Mouse (Mus musculus): ENCODE measurements at regions not wholly inside any gene's neighbourhood (a gene's known extent, or its start where the extent isn't known, plus 50 kb on each side); places are given as distances from the start of the nearest gene placed in this dataset.

DNA sequence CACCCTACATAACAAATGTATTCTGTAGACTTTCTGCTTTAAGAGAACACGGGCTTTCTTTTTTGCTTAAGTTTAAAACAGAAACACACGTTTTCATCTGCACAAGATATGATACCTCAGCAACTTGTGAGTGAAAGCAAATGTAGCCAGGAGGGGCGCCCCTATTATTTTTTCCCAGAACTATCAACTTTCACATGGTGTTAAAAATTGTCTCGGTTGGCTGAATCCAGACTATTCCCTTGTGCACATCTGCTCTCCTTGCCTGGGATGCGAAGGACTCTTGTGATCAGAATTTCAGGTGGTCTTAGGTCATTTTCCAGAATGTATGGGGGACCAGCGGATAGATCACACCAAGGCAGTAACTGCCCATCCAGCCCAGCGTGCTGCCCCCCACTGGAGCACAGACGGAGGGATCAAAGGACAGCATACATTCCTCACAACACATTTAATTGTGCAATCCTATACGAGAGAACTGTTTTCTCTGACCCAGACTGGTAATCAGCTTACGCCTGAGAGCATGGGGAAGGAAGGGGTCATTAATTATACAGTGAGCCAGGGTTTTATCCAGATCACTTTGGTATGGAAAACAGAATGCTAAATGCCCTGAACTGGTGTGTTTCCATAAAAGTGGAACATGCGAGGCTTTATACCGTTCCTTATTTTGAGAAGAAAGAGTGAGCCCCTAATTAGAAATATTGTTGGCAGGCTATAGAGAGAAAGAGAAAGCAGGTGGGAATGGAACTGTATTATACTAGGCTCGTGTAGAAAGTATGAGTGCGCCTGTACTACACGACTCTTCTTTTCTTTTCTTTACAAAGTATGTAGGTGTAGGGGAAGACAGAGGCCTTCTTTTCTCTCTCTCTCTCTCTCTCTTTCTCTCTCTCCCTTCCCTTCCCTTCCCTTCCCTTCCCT, 413.5 kb upstream of the Nr5a2 start:
- H3K36me3 ChIP-seq (ENCODE audit: control insufficient read depth, insufficient read depth, low read length, poor library complexity, severe bottlenecking), result no peaks in the 10 kb centered on the region
- H3K4me1 ChIP-seq (ENCODE audit: control insufficient read depth in 2 of 2, insufficient read depth in 2 of 2, low read length in 2 of 2, poor library complexity in 1 of 2), result 0 out of 4 replicates have a peak, but pooled peaks cover 0 to 2% of the 10 kb centered on the region in 2 experiments
- TF ChIP-seq ZC3H11A (IDR thresholded peaks at IDR 0.05; ENCODE audit: borderline replicate concordance, low read depth, low read length) (no peak), CHD2 (IDR thresholded peaks at IDR 0.05; ENCODE audit: low read depth, low read length) (no peak), MAFK (IDR thresholded peaks at IDR 0.05; ENCODE audit: insufficient read depth, low read depth, low read length) (no peak), ZNF384 (IDR thresholded peaks at IDR 0.05; ENCODE audit: low read depth, low read length) (no peak), HCFC1 (IDR thresholded peaks at IDR 0.05; ENCODE audit: borderline replicate concordance, insufficient read depth, low read length) (no peak)
- no peaks in the 10 kb centered on the region for H3K9me3 ChIP-seq (ENCODE audit: control insufficient read depth, insufficient read depth, low read depth, low read length)
- no peak overlapping the region for H3K4me3 ChIP-seq (ENCODE audit: insufficient read depth in 1 of 2, low read depth in 1 of 2, low read length in 2 of 2, poor library complexity in 1 of 2, severe bottlenecking in 1 of 2)
- no peak for DNase-seq (ENCODE audit: low read depth, low spot score)
- H3K9ac ChIP-seq (ENCODE audit: insufficient read depth, low read depth, low read length, poor library complexity, severe bottlenecking), result no peak overlapping the region
- in situ Hi-C loops (cut with MboI; ENCODE audit: low sequenced_read_pairs in 2 of 2, unreplicated experiment in 2 of 2), result no loop called here
- H3K27ac ChIP-seq (ENCODE audit: insufficient read depth, low read depth, low read length, poor library complexity, severe bottlenecking), result no peak overlapping the region

DNA sequence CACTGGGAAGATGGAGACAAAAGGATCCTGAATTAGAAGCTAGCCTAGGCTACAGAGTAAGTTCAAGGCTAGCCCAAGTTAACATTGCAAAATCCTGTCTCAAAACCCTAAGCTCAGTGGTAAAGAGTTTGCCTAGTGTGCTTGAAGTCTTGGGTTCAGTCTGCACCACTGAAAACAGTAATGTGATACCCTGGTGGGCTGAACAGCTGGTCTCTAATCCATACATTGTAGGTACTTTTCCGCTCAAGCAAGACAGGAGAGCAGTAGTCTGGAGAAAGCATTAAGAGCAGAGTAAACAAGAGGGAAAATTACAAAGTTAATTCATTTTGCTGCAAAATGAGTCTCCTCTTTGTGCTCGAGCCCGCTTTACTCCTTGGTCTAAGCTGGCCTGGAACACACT, 412.0 kb upstream of the Nr5a2 start:
- no peaks in the 10 kb centered on the region for H3K4me1 ChIP-seq (ENCODE audit: control insufficient read depth in 2 of 2, insufficient read depth in 2 of 2, low read length in 2 of 2, poor library complexity in 1 of 2)
- in situ Hi-C loops (cut with MboI; ENCODE audit: low sequenced_read_pairs in 2 of 2, unreplicated experiment in 2 of 2), result no loop called here
- H3K4me3 ChIP-seq (ENCODE audit: insufficient read depth in 1 of 2, low read depth in 1 of 2, low read length in 2 of 2, poor library complexity in 1 of 2, severe bottlenecking in 1 of 2), result no peak overlapping the region
- H3K36me3 ChIP-seq (ENCODE audit: control insufficient read depth, insufficient read depth, low read length, poor library complexity, severe bottlenecking), result no peaks in the 10 kb centered on the region
- no peak for DNase-seq (ENCODE audit: low read depth, low spot score)
- no peak overlapping the region for H3K9ac ChIP-seq (ENCODE audit: insufficient read depth, low read depth, low read length, poor library complexity, severe bottlenecking)
- no peaks in the 10 kb centered on the region for H3K9me3 ChIP-seq (ENCODE audit: control insufficient read depth, insufficient read depth, low read depth, low read length)
- TF ChIP-seq MAFK (IDR thresholded peaks at IDR 0.05; ENCODE audit: insufficient read depth, low read depth, low read length), result no peak
- TF ChIP-seq ZC3H11A (IDR thresholded peaks at IDR 0.05; ENCODE audit: borderline replicate concordance, low read depth, low read length), result no peak
- no peak for TF ChIP-seq ZNF384 (IDR thresholded peaks at IDR 0.05; ENCODE audit: low read depth, low read length)
- no peak for TF ChIP-seq HCFC1 (IDR thresholded peaks at IDR 0.05; ENCODE audit: borderline replicate concordance, insufficient read depth, low read length)
- no peak for TF ChIP-seq CHD2 (IDR thresholded peaks at IDR 0.05; ENCODE audit: low read depth, low read length)
- no peak overlapping the region for H3K27ac ChIP-seq (ENCODE audit: insufficient read depth, low read depth, low read length, poor library complexity, severe bottlenecking)

DNA sequence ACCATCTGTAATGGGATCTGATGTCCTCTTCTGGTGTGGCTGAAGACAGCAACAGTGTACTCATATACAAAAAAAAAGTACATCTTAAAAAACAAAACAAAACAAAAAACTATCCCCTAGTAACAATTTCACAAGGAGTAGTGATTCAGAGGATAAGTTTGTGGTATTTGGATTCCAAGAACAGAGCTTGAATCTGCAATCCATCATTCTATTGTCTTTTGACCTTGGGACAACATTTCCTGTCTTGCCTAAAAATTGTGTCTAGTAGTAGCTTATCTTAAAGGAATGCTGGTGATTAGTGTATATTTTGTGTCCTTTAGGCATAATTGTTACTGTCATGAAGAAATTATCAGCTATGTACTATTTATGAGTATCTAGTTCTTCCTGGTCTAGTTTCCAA, 404.1 kb upstream of the Nr5a2 start:
- Histone ChIP-seq H3K4me3 (ENCODE audit: insufficient read depth in 1 of 2, low read depth in 1 of 2, low read length in 2 of 2, poor library complexity in 1 of 2, severe bottlenecking in 1 of 2) (no peak overlapping the region), H3K9ac (ENCODE audit: insufficient read depth, low read depth, low read length, poor library complexity, severe bottlenecking) (no peak overlapping the region), H3K27ac (ENCODE audit: insufficient read depth, low read depth, low read length, poor library complexity, severe bottlenecking) (no peak overlapping the region), H3K4me1 (ENCODE audit: control insufficient read depth in 2 of 2, insufficient read depth in 2 of 2, low read length in 2 of 2, poor library complexity in 1 of 2) (no peaks in the 10 kb centered on the region), H3K9me3 (ENCODE audit: control insufficient read depth, insufficient read depth, low read depth, low read length) (no peaks in the 10 kb centered on the region), H3K36me3 (ENCODE audit: control insufficient read depth, insufficient read depth, low read length, poor library complexity, severe bottlenecking) (no peaks in the 10 kb centered on the region)
- no peak for TF ChIP-seq ZC3H11A (IDR thresholded peaks at IDR 0.05; ENCODE audit: borderline replicate concordance, low read depth, low read length)
- TF ChIP-seq MAFK (IDR thresholded peaks at IDR 0.05; ENCODE audit: insufficient read depth, low read depth, low read length), result no peak
- no peak for TF ChIP-seq ZNF384 (IDR thresholded peaks at IDR 0.05; ENCODE audit: low read depth, low read length)
- TF ChIP-seq HCFC1 (IDR thresholded peaks at IDR 0.05; ENCODE audit: borderline replicate concordance, insufficient read depth, low read length), result no peak
- TF ChIP-seq CHD2 (IDR thresholded peaks at IDR 0.05; ENCODE audit: low read depth, low read length), result no peak
- no peak for DNase-seq (ENCODE audit: low read depth, low spot score)
- in situ Hi-C loops (cut with MboI; ENCODE audit: low sequenced_read_pairs in 2 of 2, unreplicated experiment in 2 of 2), result no loop called here

DNA sequence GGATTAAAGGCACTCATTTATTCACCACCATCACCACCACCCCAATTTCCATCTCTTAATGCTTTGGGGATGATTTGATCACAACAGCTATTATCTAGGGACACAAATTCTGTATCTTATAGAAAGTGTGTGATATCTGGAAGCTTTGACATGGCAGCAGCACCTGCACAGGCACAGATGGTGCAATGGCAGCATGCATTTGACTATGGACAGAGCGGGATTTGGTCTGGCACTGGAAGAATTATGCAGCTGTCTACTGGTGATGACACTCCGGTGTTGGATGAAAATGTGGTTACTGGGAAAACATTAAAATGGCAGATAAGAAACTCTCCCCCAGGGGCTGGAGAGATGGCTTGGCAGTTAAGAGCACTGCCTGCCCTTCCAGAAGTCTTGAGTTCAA, 403.7 kb upstream of the Nr5a2 start:
- H3K4me1 ChIP-seq (ENCODE audit: control insufficient read depth in 2 of 2, insufficient read depth in 2 of 2, low read length in 2 of 2, poor library complexity in 1 of 2), result no peaks in the 10 kb centered on the region
- no peak for DNase-seq (ENCODE audit: low read depth, low spot score)
- no peak overlapping the region for H3K4me3 ChIP-seq (ENCODE audit: insufficient read depth in 1 of 2, low read depth in 1 of 2, low read length in 2 of 2, poor library complexity in 1 of 2, severe bottlenecking in 1 of 2)
- H3K36me3 ChIP-seq (ENCODE audit: control insufficient read depth, insufficient read depth, low read length, poor library complexity, severe bottlenecking), result no peaks in the 10 kb centered on the region
- H3K27ac ChIP-seq (ENCODE audit: insufficient read depth, low read depth, low read length, poor library complexity, severe bottlenecking), result no peak overlapping the region
- H3K9ac ChIP-seq (ENCODE audit: insufficient read depth, low read depth, low read length, poor library complexity, severe bottlenecking), result no peak overlapping the region
- in situ Hi-C loops (cut with MboI; ENCODE audit: low sequenced_read_pairs in 2 of 2, unreplicated experiment in 2 of 2), result no loop called here
- no peaks in the 10 kb centered on the region for H3K9me3 ChIP-seq (ENCODE audit: control insufficient read depth, insufficient read depth, low read depth, low read length)
- TF ChIP-seq MAFK (IDR thresholded peaks at IDR 0.05; ENCODE audit: insufficient read depth, low read depth, low read length) (no peak), HCFC1 (IDR thresholded peaks at IDR 0.05; ENCODE audit: borderline replicate concordance, insufficient read depth, low read length) (no peak), CHD2 (IDR thresholded peaks at IDR 0.05; ENCODE audit: low read depth, low read length) (no peak), ZNF384 (IDR thresholded peaks at IDR 0.05; ENCODE audit: low read depth, low read length) (no peak), ZC3H11A (IDR thresholded peaks at IDR 0.05; ENCODE audit: borderline replicate concordance, low read depth, low read length) (no peak)

Data from ES-E14 (cell line).